Mouse (Mus musculus): Measurements from ENCODE around the gene Gm45808. TPM values are rescaled to one million over a fixed set of nuclear protein-coding genes. Genes with fewer than 3 reads are reported as not detected.

Gm45808 gene
- polyA plus RNA-seq, 1 experiment from 2014 or later, result not detected

Small RNA genes lying within 50 kb of the gene (microRNA-seq; reads per million reads assigned to microRNA genes)
- not detected for gene Gm22133

Other genes starting within 250 kb of the Gm45808 start
- 2.7 and 5.0 TPM in 2 replicates for gene Cd37, start 247.7 kb downstream of the Gm45808 start, polyA plus RNA-seq (2015; fragmentation: Nextera tagmentation; extraction: Ambion mirVana)
- gene Slc6a16, start 245.7 kb downstream of the Gm45808 start, polyA plus RNA-seq (2015; fragmentation: Nextera tagmentation; extraction: Ambion mirVana), result not detected in 2 replicates
- not detected in 2 replicates for gene Slc6a21, start 209.3 kb downstream of the Gm45808 start, polyA plus RNA-seq (2015; fragmentation: Nextera tagmentation; extraction: Ambion mirVana)
- gene Trpm4, start 153.0 kb downstream of the Gm45808 start, polyA plus RNA-seq (2015; fragmentation: Nextera tagmentation; extraction: Ambion mirVana), result 30.1 and 32.2 TPM in 2 replicates
- gene Hrc, start 151.5 kb downstream of the Gm45808 start, polyA plus RNA-seq (2015; fragmentation: Nextera tagmentation; extraction: Ambion mirVana), result 1.0 and 3.1 TPM in 2 replicates
- gene Ppfia3, start 119.8 kb downstream of the Gm45808 start, polyA plus RNA-seq (2015; fragmentation: Nextera tagmentation; extraction: Ambion mirVana), result 5.5 and 6.3 TPM in 2 replicates
- 4.6 and 5.5 TPM in 2 replicates for gene Lin7b, start 116.2 kb downstream of the Gm45808 start, polyA plus RNA-seq (2015; fragmentation: Nextera tagmentation; extraction: Ambion mirVana)
- 150 and 162 TPM in 2 replicates for gene Snrnp70, start 91.1 kb downstream of the Gm45808 start, polyA plus RNA-seq (2015; fragmentation: Nextera tagmentation; extraction: Ambion mirVana)
- gene Kcna7, start 81.2 kb downstream of the Gm45808 start, polyA plus RNA-seq (2015; fragmentation: Nextera tagmentation; extraction: Ambion mirVana), result 0.09 TPM in 1 of 2 replicates, not detected in the other
- 1.3 and 1.6 TPM in 2 replicates for gene Ntf5, start 73.1 kb downstream of the Gm45808 start, polyA plus RNA-seq (2015; fragmentation: Nextera tagmentation; extraction: Ambion mirVana)
- gene Lhb, start 66.0 kb downstream of the Gm45808 start, polyA plus RNA-seq (2015; fragmentation: Nextera tagmentation; extraction: Ambion mirVana), result not detected in 2 replicates
- gene Gys1, start 52.0 kb downstream of the Gm45808 start, polyA plus RNA-seq (2015; fragmentation: Nextera tagmentation; extraction: Ambion mirVana), result 46.3 and 47.3 TPM in 2 replicates
- 115 and 118 TPM in 2 replicates for gene Ruvbl2, start 48.7 kb downstream of the Gm45808 start, polyA plus RNA-seq (2015; fragmentation: Nextera tagmentation; extraction: Ambion mirVana)
- gene Ftl1, start 26.9 kb downstream of the Gm45808 start, polyA plus RNA-seq (2015; fragmentation: Nextera tagmentation; extraction: Ambion mirVana), result 4,462 and 4,467 TPM in 2 replicates
- gene Bax, start 19.9 kb downstream of the Gm45808 start, polyA plus RNA-seq (2015; fragmentation: Nextera tagmentation; extraction: Ambion mirVana), result 116 and 142 TPM in 2 replicates
- 1.4 and 1.5 TPM in 2 replicates for gene Tulp2, start 4.9 kb downstream of the Gm45808 start, polyA plus RNA-seq (2015; fragmentation: Nextera tagmentation; extraction: Ambion mirVana)
- 2.0 and 2.2 TPM in 2 replicates for gene Dhdh, start 2.0 kb upstream of the Gm45808 start, polyA plus RNA-seq (2015; fragmentation: Nextera tagmentation; extraction: Ambion mirVana)
- 229 and 262 TPM in 2 replicates for gene Nucb1, start 23.6 kb upstream of the Gm45808 start, polyA plus RNA-seq (2015; fragmentation: Nextera tagmentation; extraction: Ambion mirVana)
- 25.5 and 31.2 TPM in 2 replicates for gene Ppp1r15a, start 39.5 kb upstream of the Gm45808 start, polyA plus RNA-seq (2015; fragmentation: Nextera tagmentation; extraction: Ambion mirVana)
- gene Plekha4, start 39.5 kb upstream of the Gm45808 start, polyA plus RNA-seq (2015; fragmentation: Nextera tagmentation; extraction: Ambion mirVana), result 2.7 and 3.9 TPM in 2 replicates
- 2.9 and 4.8 TPM in 2 replicates for gene Hsd17b14, start 68.1 kb upstream of the Gm45808 start, polyA plus RNA-seq (2015; fragmentation: Nextera tagmentation; extraction: Ambion mirVana)
- gene Bcat2, start 83.3 kb upstream of the Gm45808 start, polyA plus RNA-seq (2015; fragmentation: Nextera tagmentation; extraction: Ambion mirVana), result 95.7 and 109 TPM in 2 replicates
- gene Fgf21, start 128.7 kb upstream of the Gm45808 start, polyA plus RNA-seq (2015; fragmentation: Nextera tagmentation; extraction: Ambion mirVana), result 0.28 and 0.32 TPM in 2 replicates
- gene Fut1, start 130.5 kb upstream of the Gm45808 start, polyA plus RNA-seq (2015; fragmentation: Nextera tagmentation; extraction: Ambion mirVana), result 1.2 and 1.5 TPM in 2 replicates
- gene Izumo1, start 135.0 kb upstream of the Gm45808 start, polyA plus RNA-seq (2015; fragmentation: Nextera tagmentation; extraction: Ambion mirVana), result 0.15 TPM in 1 of 2 replicates, not detected in the other
- 3.3 and 4.4 TPM in 2 replicates for gene Rasip1, start 140.7 kb upstream of the Gm45808 start, polyA plus RNA-seq (2015; fragmentation: Nextera tagmentation; extraction: Ambion mirVana)
- gene Mamstr, start 153.2 kb upstream of the Gm45808 start, polyA plus RNA-seq (2015; fragmentation: Nextera tagmentation; extraction: Ambion mirVana), result 10.9 and 14.2 TPM in 2 replicates
- 13.8 and 18.8 TPM in 2 replicates for gene Fut2, start 179.6 kb upstream of the Gm45808 start, polyA plus RNA-seq (2015; fragmentation: Nextera tagmentation; extraction: Ambion mirVana)
- 0.55 and 1.2 TPM in 2 replicates for gene Ntn5, start 197.2 kb upstream of the Gm45808 start, polyA plus RNA-seq (2015; fragmentation: Nextera tagmentation; extraction: Ambion mirVana)
- gene Sec1, start 207.6 kb upstream of the Gm45808 start, polyA plus RNA-seq (2015; fragmentation: Nextera tagmentation; extraction: Ambion mirVana), result 2.9 and 3.4 TPM in 2 replicates
- gene Car11, start 213.0 kb upstream of the Gm45808 start, polyA plus RNA-seq (2015; fragmentation: Nextera tagmentation; extraction: Ambion mirVana), result 8.4 and 9.8 TPM in 2 replicates
- 2.7 and 2.9 TPM in 2 replicates for gene Dbp, start 218.3 kb upstream of the Gm45808 start, polyA plus RNA-seq (2015; fragmentation: Nextera tagmentation; extraction: Ambion mirVana)
- 915 and 1,024 TPM in 2 replicates for gene Rpl18, start 228.6 kb upstream of the Gm45808 start, polyA plus RNA-seq (2015; fragmentation: Nextera tagmentation; extraction: Ambion mirVana)
- 38.9 and 45.9 TPM in 2 replicates for gene Sphk2, start 231.2 kb upstream of the Gm45808 start, polyA plus RNA-seq (2015; fragmentation: Nextera tagmentation; extraction: Ambion mirVana)
- gene Fam83e, start 234.4 kb upstream of the Gm45808 start, polyA plus RNA-seq (2015; fragmentation: Nextera tagmentation; extraction: Ambion mirVana), result 16.0 and 24.7 TPM in 2 replicates
- gene Spaca4, start 239.0 kb upstream of the Gm45808 start, polyA plus RNA-seq (2015; fragmentation: Nextera tagmentation; extraction: Ambion mirVana), result 0.79 and 2.2 TPM in 2 replicates

All from stomach, embryonic 16.5 days (tissue).